Mouse (Mus musculus): ENCODE results near the gene Glmn.

The Glmn gene

GRCm38 (mm10) chr5:107515453-107515852, 82.2 kb downstream of the Glmn start:
- no peak for DNase-seq

- peak; percentile 71 for DNase-seq
Measured at GRCm38 (mm10) chr5:107513583-107513982, 84.1 kb downstream of the Glmn start.

DNA sequence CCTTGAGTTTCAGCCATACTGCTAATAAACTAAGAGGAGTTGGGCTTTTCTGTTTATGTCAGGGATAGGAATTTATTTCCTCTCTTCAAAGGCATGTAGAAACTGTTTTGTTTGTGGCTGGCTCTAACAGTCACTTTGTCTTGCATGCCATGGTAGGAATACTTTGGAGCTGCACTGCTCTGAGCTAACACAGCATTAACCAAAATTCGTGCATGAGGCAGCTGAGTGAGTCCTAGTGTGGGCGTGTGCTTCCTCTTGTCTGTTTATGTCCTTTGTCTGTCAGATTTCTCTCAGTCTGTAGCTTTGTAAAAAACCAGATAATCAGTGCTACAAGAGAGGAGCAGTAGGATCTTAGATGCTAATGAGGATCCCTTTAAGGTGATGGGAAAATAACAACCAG, 86.4 kb downstream of the Glmn start:
- no peak for DNase-seq

GRCm38 (mm10) chr5:107510503-107510902, 87.2 kb downstream of the Glmn start:
- no peak for DNase-seq

GRCm38 (mm10) chr5:107507321-107507720, 90.4 kb downstream of the Glmn start, which contains the start of gene Gm42669:
Gene Gm42669 (plus strand): TSS chr5:107507621.
- DNase-seq, result no peak

DNA sequence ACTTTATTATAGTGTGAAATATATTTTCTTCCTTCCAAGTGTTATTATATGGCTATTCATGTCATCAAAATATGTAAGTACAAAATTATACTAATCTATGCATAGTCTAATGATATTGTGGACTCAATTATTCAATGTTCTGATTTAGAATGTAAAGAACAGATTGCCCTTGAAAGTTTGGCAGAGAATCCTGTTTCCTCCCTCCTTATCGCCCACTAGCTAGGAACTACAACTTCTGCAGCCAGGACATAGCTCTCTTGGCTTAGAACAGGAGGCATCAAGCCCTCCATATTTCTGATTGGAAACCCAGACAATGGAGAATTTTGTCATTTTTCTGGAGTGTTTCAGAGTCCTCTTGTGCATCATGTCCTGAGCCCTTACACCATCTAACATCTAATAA, 96.9 kb downstream of the Glmn start:
- no peak for DNase-seq

DNA sequence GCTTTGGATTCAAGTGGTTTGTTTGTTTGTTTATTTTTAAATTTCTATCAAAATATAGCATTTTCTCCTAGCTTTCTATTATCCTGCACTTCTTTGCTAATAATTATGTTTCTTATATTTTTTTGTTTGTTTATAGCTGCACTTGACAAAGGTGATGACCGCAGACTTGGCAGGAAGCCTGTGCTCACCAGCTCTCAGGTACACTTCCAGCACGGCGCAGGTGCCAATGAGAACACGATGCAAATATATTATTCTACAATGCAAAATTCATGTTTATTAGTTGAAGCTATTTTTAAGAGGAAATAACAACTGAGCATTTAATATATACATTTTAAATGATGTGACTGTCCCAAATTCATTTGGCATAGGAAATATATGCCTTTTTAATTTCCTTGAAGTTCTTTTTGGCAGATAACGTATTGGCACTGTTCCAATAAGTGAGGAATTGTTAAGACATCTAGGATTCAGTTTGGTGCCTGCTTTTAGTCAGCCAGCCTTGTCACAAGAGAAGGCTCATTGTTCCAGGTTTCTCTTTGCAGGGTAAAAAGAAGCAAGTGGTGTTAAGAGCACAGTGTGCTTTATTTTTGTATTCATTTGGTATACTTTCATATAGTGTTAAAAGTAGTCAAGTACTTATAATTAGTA, 97.7 kb downstream of the Glmn start:
- DNase-seq, result no peak
